Mouse (Mus musculus) erythroblast, adult 5-6 weeks (primary cell): ENCODE measurements around the gene Cdh23. TPM values are rescaled to one million over a fixed set of nuclear protein-coding genes. Genes with fewer than 3 reads are reported as not detected.

Source experiments
- ATAC-seq: replicated peaks from 2 replicates; pipeline ENCODE4 v1.8.0; 2016; ENCODE audit warnings: moderate number of reproducible peaks, mild to moderate bottlenecking, moderate TSS enrichment, inconsistent platforms; ENCODE audit not compliant: poor library complexity, low FRiP score, severe bottlenecking
- total RNA-seq, 2 experiments: library from RNA; stranded (forward) in 1 of 2; stranded (reverse) in 1 of 2; fragments of 150-400 nt in 1 of 2; fragments of 200-764, 138-1000 nt in 1 of 2; gene quantifications; 2 replicates each; pipeline versions ENCODE4 v1.2.3 to v1.2.4; 2015 to 2017; ENCODE audit warnings: low replicate concordance in 2 of 2

Cdh23 gene
- total RNA-seq, 2 experiments from 2014 or later, result 0.26 TPM; not detected in 1

GRCm38 (mm10) chr10:60653675-60654074 lies 42.6 kb downstream of the Cdh23 start:
- no peak for ATAC-seq

GRCm38 (mm10) chr10:60653106-60653505 lies 43.2 kb downstream of the Cdh23 start:
- ATAC-seq, result no peak

- no peak for ATAC-seq
Measured at GRCm38 (mm10) chr10:60644079-60644641, 52.1 kb downstream of the Cdh23 start.

- no peak for ATAC-seq
Measured at GRCm38 (mm10) chr10:60639291-60639690, 57.0 kb downstream of the Cdh23 start.

DNA sequence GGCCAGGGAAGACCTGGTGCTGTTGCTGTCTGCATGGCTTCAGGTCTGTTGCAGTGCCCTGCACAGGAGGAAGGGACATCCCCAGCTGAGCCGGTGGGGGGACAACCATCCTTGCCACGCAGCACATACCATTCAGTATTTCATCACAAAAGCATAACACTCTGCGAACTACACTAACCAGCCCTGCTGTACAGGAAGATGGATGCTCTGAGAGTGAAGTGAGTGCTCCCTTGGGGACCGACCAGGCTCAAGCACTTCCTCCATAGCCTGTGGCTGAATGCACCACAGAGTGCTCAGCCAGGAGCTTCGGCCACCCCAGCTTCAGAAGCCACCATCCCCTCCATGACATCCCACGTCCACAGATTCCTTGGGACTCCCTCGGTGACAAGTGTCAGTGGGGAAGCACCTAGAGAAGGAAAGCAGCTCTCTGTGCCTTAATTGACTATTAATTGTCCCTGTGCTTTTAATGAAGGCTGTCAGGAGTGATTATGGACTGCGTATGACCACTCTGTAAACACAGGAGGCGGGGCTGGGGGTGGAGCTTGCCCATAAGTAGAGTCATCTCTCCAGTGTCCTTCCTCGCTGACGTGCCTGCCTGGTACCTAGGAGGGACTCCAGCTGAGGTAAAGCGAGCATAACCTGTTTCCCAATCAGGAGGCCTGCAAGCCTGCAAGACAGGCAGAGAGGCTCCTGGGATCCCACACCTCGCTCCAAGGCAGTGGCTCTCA lies 60.6 kb downstream of the Cdh23 start:
- ATAC-seq, result no peak

DNA sequence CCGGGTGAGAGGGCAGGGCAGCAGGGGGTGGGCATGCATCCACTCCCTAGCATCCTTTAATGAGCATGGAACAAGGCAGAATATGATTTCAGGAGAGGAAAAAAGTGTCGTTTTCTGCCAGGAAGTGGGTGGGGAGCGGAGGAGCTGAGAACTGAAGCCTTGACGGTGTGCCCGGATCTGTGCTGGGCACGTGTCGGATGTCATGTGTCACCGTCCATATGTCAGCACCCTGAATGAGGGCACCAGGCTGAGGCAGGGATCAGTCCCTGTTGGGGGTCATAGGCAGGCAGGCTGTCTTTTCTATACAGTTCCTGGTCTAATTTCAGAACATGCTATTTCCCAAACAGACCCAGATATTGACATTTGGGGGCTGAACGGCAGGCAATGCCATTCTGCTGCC lies 61.9 kb downstream of the Cdh23 start:
- ATAC-seq, result no peak

DNA sequence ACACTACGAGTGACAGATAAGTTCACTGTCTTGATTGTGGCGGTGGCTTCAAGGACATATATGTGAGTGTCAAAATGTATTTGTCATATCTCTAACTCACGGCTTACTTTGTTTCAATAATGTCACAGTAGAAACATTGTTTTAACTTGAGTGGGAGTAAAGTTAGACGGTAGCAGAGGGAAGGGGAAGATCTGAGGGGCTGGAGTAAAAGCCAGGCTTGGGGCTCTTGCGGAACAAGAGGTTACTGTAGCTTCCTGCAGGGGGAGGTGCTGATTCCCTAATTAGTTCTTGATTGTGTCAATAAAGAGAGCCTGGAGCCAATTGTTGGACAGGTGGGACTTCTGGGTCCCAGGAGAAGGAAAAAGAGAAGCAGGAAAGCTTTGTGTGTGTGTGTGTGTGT lies 70.2 kb downstream of the Cdh23 start:
- ATAC-seq, result no peak

DNA sequence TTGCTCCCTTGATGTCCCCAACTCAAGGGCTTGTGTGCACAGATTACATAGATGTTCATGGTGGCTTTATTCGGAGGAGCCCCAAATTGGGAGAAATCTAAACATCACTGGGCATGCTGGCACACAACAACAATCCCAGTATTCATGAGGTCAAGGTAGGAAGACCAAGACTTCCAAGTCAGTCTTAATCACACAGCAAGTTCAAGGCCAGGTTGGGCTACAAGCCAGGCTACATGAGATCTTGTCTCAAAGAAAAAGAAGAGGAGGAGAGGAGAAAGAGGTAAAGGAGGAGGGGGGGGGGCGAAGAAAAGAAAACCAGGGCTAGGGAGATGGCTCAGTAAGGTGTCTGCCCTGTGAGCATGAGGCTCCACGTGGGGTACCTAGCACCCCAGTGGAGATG lies 70.8 kb downstream of the Cdh23 start:
- no peak for ATAC-seq

DNA sequence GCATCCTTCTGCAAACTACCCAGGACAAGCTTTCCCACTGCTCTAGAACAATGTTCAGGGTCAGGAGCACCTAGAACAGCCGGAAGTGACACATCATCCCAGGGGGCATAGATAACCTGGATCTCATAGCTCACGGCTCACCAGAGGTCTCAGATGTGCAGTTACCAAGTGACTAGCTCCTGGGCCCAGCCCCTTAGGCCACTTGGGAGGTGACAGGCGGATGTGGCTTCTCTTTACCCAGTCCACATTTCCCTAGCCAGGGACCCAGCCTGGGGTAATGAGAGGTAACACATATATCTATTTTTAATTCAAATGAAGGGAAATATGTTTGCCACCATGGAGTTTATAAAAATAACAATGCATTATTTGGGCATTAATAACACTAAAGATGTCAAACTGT lies 71.3 kb downstream of the Cdh23 start:
- no peak for ATAC-seq

- ATAC-seq, result no peak
Measured at GRCm38 (mm10) chr10:60624217-60624708, 72.0 kb downstream of the Cdh23 start.

- no peak for ATAC-seq
Measured at GRCm38 (mm10) chr10:60622836-60623235, 73.5 kb downstream of the Cdh23 start.

DNA sequence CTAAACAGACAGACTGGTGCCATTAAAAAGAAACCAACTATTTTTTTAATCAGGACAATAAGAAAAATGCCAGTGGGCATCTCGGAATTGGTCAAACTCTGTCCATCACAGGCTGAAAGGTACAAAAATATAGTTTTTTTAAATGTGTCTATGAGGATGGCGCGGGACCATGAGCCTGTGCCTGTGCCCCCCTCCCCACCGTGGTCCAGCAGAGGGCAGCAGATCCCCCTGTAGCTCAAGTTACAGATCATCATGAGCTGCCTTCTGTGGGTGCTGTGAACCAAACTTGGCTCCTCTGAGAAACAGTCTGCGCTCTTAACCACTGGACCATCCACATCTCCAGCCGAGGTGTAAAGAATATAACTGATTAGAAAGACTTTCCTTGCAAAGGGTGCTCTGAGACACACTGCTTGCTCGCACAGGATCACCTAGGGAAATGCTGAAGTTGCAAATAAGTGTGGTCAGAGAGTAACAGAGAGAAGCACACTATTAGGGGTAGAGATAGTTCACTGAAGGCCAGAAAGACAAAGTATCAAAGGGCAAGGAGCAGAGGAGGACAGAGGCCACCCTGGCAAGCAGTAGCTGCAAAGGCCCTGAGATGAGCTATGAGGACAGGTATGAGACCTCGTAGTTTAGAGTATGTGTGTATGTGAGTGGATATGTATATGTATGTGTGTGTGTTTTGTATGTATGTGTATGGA lies 74.7 kb downstream of the Cdh23 start:
- 0 out of 2 replicates have a peak, but pooled peaks have one; percentile 37 for ATAC-seq

DNA sequence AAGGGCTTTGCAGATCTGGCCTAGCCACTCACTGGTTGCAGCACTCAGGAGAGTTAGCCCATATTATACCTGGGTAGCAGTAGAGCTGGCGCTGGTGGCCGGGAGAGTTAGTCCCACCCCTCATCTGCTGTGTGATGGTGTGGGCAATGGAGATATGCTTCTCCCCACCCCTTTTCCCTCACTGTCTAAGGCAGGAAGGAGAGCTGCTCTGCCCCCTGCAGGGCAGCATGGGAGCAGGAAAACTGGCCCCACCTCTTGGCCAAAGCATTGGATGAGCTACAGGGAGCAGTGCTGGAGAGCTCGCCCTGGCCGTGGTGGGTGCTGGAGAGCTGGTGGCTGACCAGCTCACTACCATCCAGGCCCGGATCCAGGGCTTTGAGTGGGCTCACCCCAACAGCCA lies 80.4 kb downstream of the Cdh23 start:
- ATAC-seq, result 0 out of 2 replicates have a peak, but pooled peaks have one; percentile 32

DNA sequence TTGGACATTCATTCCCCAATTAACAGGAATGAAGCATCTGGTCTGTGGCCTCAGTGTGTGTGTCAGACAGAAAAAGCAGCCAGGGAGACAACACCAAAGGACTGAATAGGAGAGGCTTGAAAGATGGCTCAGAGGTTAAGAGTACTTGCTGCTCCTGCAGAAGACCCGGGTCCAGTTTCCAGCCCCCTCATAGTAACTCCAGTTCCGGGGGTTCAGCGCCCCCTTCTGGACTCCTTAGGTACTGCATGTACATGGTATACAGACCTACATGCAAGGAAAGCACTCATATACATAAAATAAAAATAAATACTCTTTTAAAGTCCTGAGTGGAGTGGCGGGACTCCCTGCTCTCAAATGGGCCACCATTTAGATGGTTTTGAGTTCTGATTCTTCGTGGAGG lies 83.4 kb downstream of the Cdh23 start:
- 0 out of 2 replicates have a peak, but pooled peaks have one; percentile 26 for ATAC-seq

DNA sequence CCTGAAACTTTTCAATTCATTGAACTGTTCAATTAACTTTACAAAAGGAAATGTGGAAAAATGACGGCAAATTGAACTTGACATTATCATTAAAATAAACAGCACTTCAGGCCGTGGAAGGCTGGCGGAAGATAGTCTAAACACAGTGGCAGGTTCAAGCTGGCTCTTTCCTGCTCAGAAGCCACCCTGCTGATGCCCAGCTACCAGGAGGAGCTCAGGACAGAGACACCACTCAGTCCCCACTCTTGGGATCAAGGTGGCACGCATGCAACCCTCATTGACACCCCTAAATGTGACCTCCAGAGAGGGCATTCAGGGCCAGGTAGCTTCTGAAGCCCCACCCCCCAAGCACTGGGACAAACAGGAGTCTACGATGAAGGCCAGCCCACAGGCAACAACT lies 89.1 kb downstream of the Cdh23 start:
- ATAC-seq, result no peak

- no peak for ATAC-seq
Measured at GRCm38 (mm10) chr10:60606661-60607060, 89.6 kb downstream of the Cdh23 start.

DNA sequence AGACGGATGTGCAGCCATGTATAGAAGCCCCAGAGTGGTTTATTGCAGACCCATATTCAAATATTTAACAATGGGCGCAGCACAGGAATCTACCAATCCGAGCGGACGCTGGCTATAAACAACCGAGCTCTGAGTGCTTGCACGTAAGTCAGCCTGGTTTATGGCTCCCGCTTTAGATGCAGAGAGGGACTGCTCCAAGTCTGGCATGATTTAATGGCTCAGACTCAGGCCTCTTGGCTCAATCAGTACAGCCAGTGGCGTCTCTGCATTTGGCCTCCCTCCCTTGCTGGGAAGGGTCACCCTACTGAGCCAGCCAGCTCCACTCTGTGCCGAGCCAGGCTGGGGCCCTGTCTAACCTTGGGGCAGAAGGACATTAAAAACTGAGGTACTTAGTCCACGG lies 94.1 kb downstream of the Cdh23 start:
- ATAC-seq, result no peak

DNA sequence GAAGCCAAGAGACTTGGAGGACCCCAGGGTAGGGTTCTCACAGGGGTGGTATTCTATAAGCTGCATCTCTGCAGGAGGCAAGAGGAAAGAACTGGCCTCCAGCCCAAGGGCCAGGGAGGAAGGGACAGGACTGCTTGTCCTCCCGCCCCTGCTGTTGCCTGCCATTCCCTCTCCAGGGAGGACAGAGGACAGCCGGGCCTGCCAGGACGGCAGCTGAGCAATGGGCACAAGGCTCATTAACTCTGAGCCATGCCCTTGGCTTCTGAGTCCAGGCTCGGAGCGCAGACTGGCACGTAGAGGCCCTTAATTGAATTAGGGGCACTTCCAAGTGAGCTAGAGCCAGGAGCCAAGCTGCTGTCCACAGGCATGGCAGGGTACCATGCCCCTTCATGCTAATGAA lies 101.1 kb downstream of the Cdh23 start:
- ATAC-seq, result no peak

- no peak for ATAC-seq
Measured at GRCm38 (mm10) chr10:60592881-60593575, 103.3 kb downstream of the Cdh23 start.

- no peak for ATAC-seq
Measured at GRCm38 (mm10) chr10:60591281-60591680, 105.0 kb downstream of the Cdh23 start.
